Mouse (Mus musculus) urinary bladder, postnatal 0 days (tissue): ENCODE results near the gene Stbd1. TPM values are rescaled to one million over a fixed set of nuclear protein-coding genes. Genes with fewer than 3 reads are reported as not detected.

Experiments
- polyA plus RNA-seq: library from polyadenylated mRNA; unstranded; fragments of >200 nt; fragmentation: Nextera tagmentation; extraction: Ambion mirVana; gene quantifications from 2 replicates; pipeline ENCODE4 v1.2.1, GENCODE M21; 2015

Stbd1 gene
- 127 and 139 TPM in 2 replicates for polyA plus RNA-seq

DNA sequence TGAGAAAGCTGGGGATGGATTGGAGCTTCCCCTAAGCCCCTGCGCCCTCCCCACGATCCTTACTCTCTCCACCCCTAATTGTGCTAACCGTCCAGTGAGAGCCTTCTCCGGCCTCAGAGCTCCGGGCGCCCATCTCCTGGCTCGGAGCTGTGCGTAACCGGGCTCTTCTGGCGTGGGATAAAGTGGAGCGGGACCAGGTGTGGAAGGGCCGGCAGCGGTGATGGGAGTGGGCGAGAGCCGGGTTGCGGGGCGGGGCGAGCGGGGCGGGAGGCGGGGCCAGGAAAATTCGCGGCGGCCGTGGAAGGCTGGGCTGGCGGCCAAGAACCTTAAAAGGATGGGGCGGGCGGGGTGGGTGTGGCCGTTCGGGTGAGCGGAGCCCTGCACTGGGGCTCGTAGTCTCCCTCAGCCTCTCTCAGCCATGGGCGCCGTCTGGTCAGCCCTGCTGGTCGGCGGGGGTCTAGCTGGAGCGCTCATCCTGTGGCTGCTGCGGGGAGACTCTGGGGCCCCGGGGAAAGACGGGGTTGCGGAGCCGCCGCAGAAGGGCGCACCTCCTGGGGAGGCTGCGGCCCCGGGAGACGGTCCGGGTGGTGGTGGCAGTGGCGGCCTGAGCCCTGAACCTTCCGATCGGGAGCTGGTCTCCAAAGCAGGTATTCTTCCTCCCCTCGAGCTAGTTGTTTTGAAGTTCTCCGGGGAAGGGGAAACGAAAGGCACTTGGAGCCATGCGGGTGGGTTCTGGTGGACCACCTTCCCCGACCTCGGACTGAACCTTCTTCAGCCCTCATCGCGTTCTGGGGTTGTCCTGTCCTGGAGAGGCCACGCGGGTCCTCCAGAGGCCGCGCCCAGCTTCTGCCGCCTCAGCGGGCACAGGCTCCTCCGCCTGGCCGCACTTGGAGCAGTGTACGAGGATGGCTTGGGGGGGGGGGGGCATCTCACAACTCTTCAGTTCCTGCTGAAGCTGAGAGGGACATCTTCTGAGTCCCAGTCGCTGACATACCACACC, at the start of gene Stbd1:
Stbd1 (plus strand) TSS at position 351 of the 1,000 bp plus-strand sequence.

DNA sequence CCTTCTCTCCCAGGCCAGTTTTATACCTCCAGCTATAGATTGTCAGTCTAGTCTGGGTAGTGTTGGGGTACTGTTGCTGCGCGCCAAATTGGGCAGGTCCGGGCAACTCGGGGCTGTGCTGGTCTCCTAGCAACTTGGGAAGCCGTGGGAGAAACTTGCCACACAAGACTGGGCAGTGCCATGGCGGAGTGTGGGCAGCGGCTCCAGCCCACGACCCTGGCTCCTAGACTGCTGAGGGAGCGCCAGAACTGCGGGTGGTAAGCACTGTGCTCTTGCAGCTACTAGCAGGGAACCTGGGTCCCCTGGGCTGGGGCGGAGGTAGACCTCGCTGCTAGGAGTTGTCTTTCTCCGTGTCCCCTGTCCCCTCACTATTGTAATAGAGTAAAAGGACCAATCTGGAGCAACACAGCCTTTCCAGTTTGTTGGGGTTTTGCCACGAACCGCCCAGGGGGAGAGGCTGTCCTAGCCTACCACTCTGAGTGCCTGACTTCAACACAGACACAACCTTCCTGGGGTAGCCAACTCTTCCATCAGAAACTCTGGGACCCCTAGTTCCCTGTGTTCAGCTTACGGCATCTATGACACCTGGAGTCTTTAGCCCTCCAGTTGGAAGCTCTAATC, 47.8 kb upstream of the Stbd1 start, which contains the start of gene Fam47e:
Fam47e (plus strand) TSS at position 179 of the 621 bp plus-strand sequence.

Other genes starting within 250 kb of the Stbd1 start
- 26.4 and 28.1 TPM in 2 replicates for gene Nup54, start 167.8 kb upstream of the Stbd1 start, polyA plus RNA-seq
- 21.2 and 23.4 TPM in 2 replicates for gene Scarb2, start 96.2 kb upstream of the Stbd1 start, polyA plus RNA-seq
- 0.31 TPM in 1 of 2 replicates, not detected in the other for gene Fam47e, start 48.0 kb upstream of the Stbd1 start, polyA plus RNA-seq
- 0.34 and 0.75 TPM in 2 replicates for gene Ccdc158, start 72.2 kb downstream of the Stbd1 start, polyA plus RNA-seq
- 7.4 and 7.9 TPM in 2 replicates for gene Shroom3, start 80.4 kb downstream of the Stbd1 start, polyA plus RNA-seq